Mouse (Mus musculus) testis, postnatal 14 days (tissue): ENCODE measurements at regions not wholly inside any gene's neighbourhood (a gene's known extent, or its start where the extent isn't known, plus 50 kb on each side); places are given as distances from the start of the nearest gene placed in this dataset.

Experiments used
- DNase-seq: peaks from one replicate; pipeline ENCODE4 v3.0.0; 2021; ENCODE audit warnings: low spot score

DNA sequence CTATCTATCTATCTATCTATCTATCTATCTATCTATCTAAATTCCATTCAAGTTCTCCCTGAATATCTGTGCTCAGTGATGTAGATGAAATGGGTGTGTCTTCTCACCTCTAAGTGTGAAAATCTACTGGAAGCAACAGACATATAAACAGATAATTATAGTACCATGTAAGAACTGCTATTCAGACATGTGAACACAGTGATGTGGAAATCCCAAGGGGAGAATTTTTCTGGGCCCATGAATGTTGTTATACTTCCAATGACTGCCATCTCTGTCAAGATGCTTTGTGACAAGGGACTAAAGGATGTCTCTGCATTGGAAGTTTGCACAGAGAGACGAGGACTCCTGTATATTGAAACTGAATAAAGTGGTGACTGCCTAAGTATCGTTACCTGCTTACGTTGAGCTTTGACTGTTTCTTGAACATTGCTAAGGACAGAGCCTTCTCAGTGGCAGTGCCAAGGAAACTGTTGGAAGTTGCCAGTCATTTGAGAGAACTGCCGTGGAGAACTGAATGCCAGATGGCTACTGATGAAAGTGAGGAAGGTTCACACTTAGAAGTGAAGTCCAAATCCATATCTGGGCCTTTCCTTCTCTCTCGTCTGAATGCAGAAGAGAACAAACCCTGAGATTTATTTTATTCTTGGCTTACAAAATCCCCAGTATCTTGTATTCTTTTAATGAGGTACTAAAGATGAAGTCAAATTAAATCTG, 175.0 kb upstream of the Cd180 start:
- DNase-seq, result no peak

DNA sequence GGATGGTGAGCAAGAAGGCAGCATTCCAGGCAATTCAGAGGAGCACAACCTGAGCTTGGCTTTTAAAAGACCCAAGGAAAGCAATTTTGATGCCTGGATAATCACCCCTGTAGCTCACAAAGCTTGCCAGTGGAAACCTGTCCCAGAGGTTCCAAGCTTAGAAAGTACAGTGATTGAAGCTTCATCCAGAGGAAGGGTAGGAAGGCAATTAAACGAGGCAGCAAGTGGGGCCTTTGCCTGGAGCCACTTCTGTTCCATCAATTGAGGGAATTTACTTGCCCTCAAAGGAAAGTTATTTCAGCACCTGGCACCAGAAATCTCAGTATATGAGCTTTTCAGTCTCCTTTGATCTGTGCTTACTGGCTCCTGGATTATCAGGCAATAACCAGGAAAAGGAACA, 171.9 kb upstream of the Cd180 start:
- no peak for DNase-seq

DNA sequence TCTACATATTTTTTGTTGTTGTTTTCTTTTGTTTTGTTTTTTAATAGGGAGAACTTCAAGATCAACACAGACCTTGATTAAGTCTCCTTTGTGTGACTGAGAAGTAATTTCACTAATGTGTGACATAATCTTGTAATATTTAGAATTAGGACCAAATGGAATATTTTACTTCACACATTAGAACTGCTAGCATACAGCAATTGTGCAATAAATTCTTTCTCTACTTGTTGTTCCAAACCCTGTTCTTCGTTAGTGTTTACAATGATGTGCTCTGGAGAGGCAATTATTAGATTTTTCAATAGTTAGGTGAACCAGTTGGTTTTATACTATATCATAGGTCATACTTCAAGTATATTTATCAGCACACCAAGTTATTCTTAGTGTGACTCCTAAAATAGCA, 171.3 kb upstream of the Cd180 start:
- no peak for DNase-seq

DNA sequence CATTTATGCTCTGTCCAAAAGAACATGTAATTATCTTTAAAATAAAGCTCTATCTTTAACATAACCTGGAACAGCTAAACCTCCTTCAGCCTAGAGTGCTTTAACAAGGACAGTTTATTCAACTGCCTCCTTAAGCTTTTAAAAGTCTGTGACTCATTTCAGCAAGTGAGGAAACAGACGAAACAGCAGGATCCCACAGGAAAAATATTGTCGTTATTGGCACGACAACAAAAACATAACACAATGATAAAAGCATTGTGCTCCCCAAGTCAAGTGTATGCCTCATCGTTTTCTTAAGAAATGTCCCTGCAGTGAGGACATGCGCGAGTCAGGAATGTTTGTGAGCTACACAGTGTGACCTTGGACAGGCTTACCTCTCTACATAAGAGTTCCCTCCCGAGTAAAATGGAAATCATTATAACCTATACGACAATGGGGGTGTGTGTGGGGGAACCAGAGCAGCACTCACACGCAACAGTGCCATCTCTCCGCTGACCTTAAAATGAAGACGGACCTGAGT, 166.7 kb upstream of the Cd180 start:
- DNase-seq, result no peak

GRCm38 (mm10) chr13:102533784-102534183, 159.6 kb upstream of the Cd180 start:
- DNase-seq, result no peak

- no peak for DNase-seq
These were observed 155.7 kb upstream of the Cd180 start for GRCm38 (mm10) chr13:102537424-102538242.

GRCm38 (mm10) chr13:102540436-102540835, 152.9 kb upstream of the Cd180 start:
- DNase-seq, result no peak

GRCm38 (mm10) chr13:102544359-102545165, 148.8 kb upstream of the Cd180 start:
- no peak for DNase-seq

DNA sequence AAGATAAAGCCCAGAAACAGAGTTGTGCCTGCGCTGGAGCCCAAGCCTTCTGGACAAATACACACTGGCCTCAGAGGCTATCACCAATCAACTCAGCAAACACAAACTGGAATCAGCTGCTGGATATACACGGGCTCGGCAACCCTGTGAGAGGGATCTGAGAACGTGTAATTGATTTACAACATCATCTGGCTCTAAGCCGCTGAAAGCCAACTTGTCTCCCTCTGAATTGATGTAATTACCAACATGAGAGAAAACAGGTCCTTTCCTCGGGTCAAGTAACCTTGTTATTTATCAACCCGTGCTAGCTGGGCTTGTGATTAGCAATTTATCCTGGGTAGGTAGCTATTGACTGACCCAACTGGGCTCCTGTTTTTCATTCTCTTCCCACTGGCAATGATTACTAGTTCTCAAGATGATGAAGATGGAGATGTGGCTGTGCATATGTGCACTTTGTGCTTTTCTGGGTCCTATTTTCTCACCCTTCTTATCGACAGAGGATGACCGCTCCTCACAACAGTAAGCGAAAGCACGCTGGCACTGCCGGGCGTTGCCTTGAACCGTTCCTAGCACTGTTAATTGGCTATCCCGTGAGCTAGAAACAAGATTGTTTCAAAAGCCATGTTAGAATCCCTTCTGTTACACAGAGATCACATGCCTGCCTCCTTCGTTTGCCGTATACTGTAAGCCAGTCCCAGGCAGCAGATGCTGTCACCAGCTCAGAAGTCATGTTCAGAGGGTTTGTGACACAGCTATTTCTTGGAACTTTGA, 147.3 kb upstream of the Cd180 start:
- DNase-seq, result no peak

GRCm38 (mm10) chr13:102548252-102548651, 145.1 kb upstream of the Cd180 start:
- no peak for DNase-seq

DNA sequence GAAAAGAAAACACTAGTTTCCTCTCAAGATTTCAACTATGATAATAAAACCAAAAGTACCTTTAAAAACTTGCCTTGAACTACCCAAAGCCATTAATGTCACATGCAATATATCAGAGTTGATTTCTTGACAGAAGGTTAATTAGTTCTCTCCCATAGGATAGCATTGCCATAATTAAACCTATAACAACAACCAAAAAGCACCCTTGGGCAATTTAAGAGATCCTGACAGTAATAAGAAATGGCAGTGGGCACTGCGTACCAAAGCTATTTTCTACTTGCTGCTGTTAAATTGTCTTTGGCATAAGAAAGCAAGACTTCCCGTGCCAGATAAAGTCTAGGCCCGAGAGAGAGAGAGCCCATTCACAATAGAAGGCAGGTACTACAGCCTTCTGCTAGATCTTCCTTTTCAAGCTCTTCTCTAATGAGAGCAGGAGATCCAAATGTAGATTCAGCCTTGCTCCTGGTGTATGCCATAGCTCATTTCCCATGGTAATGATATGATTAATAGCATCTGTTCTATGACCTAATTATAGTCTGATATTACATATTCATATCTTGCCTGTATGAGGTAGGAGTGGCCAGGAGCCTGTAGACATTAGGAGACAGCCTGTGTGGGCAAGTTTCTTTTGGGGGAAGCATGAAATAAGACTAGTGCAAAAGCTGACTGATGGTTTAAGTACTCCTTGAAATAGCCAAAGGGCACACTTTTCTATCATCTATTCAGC, 126.3 kb upstream of the Cd180 start:
- no peak for DNase-seq

GRCm38 (mm10) chr13:102569580-102569979, 123.8 kb upstream of the Cd180 start:
- no peak for DNase-seq

GRCm38 (mm10) chr13:102570286-102570685, 123.1 kb upstream of the Cd180 start:
- DNase-seq, result no peak

- no peak for DNase-seq
These were observed 120.0 kb upstream of the Cd180 start for GRCm38 (mm10) chr13:102573286-102573921.

GRCm38 (mm10) chr13:102576871-102577662, 116.3 kb upstream of the Cd180 start:
- no peak for DNase-seq

- DNase-seq, result no peak
These were observed 114.5 kb upstream of the Cd180 start for GRCm38 (mm10) chr13:102578811-102579210.

GRCm38 (mm10) chr13:102579638-102580037, 113.7 kb upstream of the Cd180 start:
- no peak for DNase-seq

- no peak for DNase-seq
These were observed 109.2 kb upstream of the Cd180 start for GRCm38 (mm10) chr13:102583984-102584645.

DNA sequence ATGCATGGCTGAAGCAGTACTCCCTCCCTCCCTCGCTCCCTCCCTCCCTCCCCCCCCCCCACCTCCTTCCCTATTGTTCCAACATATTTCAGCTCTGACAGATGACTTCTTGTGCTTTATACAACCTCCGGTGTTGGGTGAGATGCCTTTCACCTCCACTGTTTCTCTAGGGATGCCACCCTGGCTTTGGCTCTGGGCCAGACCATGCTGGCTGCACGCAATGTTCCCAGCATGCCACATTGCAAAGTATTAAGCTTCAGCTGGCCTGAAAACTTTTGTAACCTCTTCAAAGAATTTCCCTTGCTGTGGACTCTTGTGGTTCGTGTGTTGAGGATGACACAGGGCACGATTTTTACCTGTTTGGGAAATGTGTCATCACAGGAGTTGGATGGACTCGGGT, 107.1 kb upstream of the Cd180 start:
- no peak for DNase-seq
